13 mouse cellular contexts compared by ENCODE assay signal in the genomic region with DNA sequence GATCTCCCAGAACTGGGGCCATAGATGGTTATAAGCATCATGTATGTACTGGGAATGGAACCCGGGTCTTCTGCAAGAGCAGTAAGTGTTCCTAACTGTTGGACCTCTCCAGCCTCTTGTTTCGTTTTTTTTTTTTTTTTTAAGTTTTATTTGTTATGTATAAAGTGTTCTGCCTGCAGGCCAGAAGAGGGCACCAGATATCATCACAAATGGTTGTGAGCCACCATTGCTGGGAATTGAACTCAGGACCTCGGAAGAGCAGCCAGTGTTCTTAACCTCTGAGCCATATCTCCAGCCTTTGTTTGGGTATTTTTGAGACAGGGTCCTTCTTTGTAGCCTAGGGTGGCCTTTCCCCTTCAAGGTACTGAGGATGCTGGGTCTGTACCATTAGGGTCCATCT. TPM values are rescaled to one million over a fixed set of nuclear protein-coding genes. Genes with fewer than 3 reads are reported as not detected.
DNase-seq lines count a peak whose midpoint lies in the region; ATAC-seq and TF ChIP-seq lines count a peak whose summit lies in the region.
"Had no signal": no experiment of that assay in that cellular context is flagged by ENCODE, and none has a peak within 500 bp of the region (broad histone marks: within the 10 kb centered on the region; RNA-seq: fewer than 3 reads in every experiment).

No protein-coding gene starts in this region.

- H3K36me3 ChIP-seq in kidney, postnatal 0 days (ENCODE audit: insufficient read depth, low read length) = no peaks in the 10 kb centered on the region
- H3K36me3 ChIP-seq: midbrain, embryonic 13.5 days had no signal

- ATAC-seq in kidney, postnatal 0 days (replicated peaks; ENCODE audit: low FRiP score, low read depth) = no peak
- ATAC-seq: midbrain, embryonic 13.5 days had no signal

- no peaks in the 10 kb centered on the region for H3K9me3 ChIP-seq in kidney, postnatal 0 days (replicated peaks; ENCODE audit: low read length)
- H3K9me3 ChIP-seq: midbrain, embryonic 13.5 days had no signal

- no peak for DNase-seq in kidney, postnatal 0 days (ENCODE audit: low spot score)
- DNase-seq in kidney, adult 18-20 months = no peak
- DNase-seq in 3T3-L1 (ENCODE audit: low read depth, low spot score) = peak; percentile 57
- DNase-seq in 416B (ENCODE audit: low read depth) = peak; percentile 72
- no peak for DNase-seq in neural tube, embryonic 10.5 days (ENCODE audit: extremely low spot score, low spot score)
- no peak for DNase-seq in gastrocnemius, postnatal 4 days (ENCODE audit: low spot score in 2 of 2)
- DNase-seq: adrenal gland, postnatal 25 days; embryo, embryonic 11 days; lung, postnatal 14 days; right cerebral cortex, adult 18-20 months had no signal

- no peak overlapping the region for H3K27ac ChIP-seq in kidney, postnatal 0 days
- H3K27ac ChIP-seq in cortical plate, adult 2 months (ENCODE audit: insufficient read depth, low read length) = no peak overlapping the region
- H3K27ac ChIP-seq: midbrain, embryonic 13.5 days had no signal

- H3K9ac ChIP-seq in kidney, postnatal 0 days (ENCODE audit: low read depth, low read length) = no peak overlapping the region
- H3K9ac ChIP-seq: midbrain, embryonic 13.5 days had no signal

- H3K4me3 ChIP-seq in kidney, postnatal 0 days (replicated peaks; ENCODE audit: low read depth, low read length) = no peak overlapping the region
- no peak overlapping the region for H3K4me3 ChIP-seq in cortical plate, adult 2 months (ENCODE audit: insufficient read depth, low read length)
- H3K4me3 ChIP-seq: erythroblast, embryonic 14.5 days; midbrain, embryonic 13.5 days had no signal

- no peak overlapping the region for H3K4me2 ChIP-seq in kidney, postnatal 0 days (ENCODE audit: low read length)
- H3K4me2 ChIP-seq: midbrain, embryonic 13.5 days had no signal

- no peak for TF ChIP-seq POLR2A in cortical plate, adult 2 months (IDR thresholded peaks at IDR 0.05; ENCODE audit: extremely low read depth, insufficient read depth, low read length)

- WGBS in kidney, postnatal 0 days = 78% methylated on average over 3 of the region's 3 CpGs

- H3K4me1 ChIP-seq in kidney, postnatal 0 days (replicated peaks; ENCODE audit: insufficient read depth, low read length) = peaks cover 20% of the 10 kb centered on the region
- H3K4me1 ChIP-seq in cortical plate, adult 2 months (ENCODE audit: control insufficient read depth, insufficient read depth, low read length) = peaks cover 16% of the 10 kb centered on the region

- no peaks in the 10 kb centered on the region for H3K27me3 ChIP-seq in kidney, postnatal 0 days (ENCODE audit: insufficient read depth, low read length)
- H3K27me3 ChIP-seq: midbrain, embryonic 13.5 days had no signal

- peak; percentile 54 for TF ChIP-seq CTCF in kidney, postnatal 0 days (IDR thresholded peaks at IDR 0.05; ENCODE audit: low read depth)
- 0 out of 2 replicates have a peak, but pooled peaks have one; percentile 3 for TF ChIP-seq CTCF in cortical plate, adult 2 months (IDR thresholded peaks at IDR 0.05; ENCODE audit: extremely low read depth, insufficient read depth, low read length)

RNA-seq across cellular contexts. Expression of gene Ell, which starts 19.7 kb away (rescaled TPM):
- polyA plus RNA-seq in kidney, postnatal 0 days (2015; fragmentation: Nextera tagmentation; extraction: Ambion mirVana) = 14.9 and 17.1 TPM in 2 replicates
- 23.8 and 23.9 TPM in 2 replicates for polyA plus RNA-seq in cortical plate, adult 2 months (2012; rRNA removed)
- total RNA-seq in gastrocnemius, postnatal 4 days (2021) = 10 to 100 TPM; 16.1 to 18.2 TPM

RNA-seq across cellular contexts. Expression of gene Kxd1, which starts 31.2 kb away (rescaled TPM):
- 81.3 and 81.8 TPM in 2 replicates for polyA plus RNA-seq in kidney, postnatal 0 days (2015; fragmentation: Nextera tagmentation; extraction: Ambion mirVana)
- polyA plus RNA-seq in cortical plate, adult 2 months (2012; rRNA removed) = 61.0 and 64.4 TPM in 2 replicates
- 10 to 100 TPM; 57.6 to 60.7 TPM for total RNA-seq in gastrocnemius, postnatal 4 days (2021)

RNA-seq across cellular contexts. Expression of gene Fkbp8, which starts 31.5 kb away (rescaled TPM):
- polyA plus RNA-seq in kidney, postnatal 0 days (2015; fragmentation: Nextera tagmentation; extraction: Ambion mirVana) = 249 and 255 TPM in 2 replicates
- 592 and 612 TPM in 2 replicates for polyA plus RNA-seq in cortical plate, adult 2 months (2012; rRNA removed)
- total RNA-seq in gastrocnemius, postnatal 4 days (2021) = 100 to 1,000 TPM; 162 to 184 TPM

RNA-seq across cellular contexts. Expression of gene Isyna1, which starts 35.2 kb away (rescaled TPM):
- polyA plus RNA-seq in kidney, postnatal 0 days (2015; fragmentation: Nextera tagmentation; extraction: Ambion mirVana) = 166 and 169 TPM in 2 replicates
- polyA plus RNA-seq in cortical plate, adult 2 months (2012; rRNA removed) = 71.1 and 77.2 TPM in 2 replicates
- 10 to 100 TPM; 22.8 to 31.3 TPM for total RNA-seq in gastrocnemius, postnatal 4 days (2021)

RNA-seq across cellular contexts. Expression of gene Uba52, which starts 48.4 kb away (rescaled TPM):
- polyA plus RNA-seq in kidney, postnatal 0 days (2015; fragmentation: Nextera tagmentation; extraction: Ambion mirVana) = 1,111 and 1,265 TPM in 2 replicates
- polyA plus RNA-seq in cortical plate, adult 2 months (2012; rRNA removed) = 851 and 918 TPM in 2 replicates
- total RNA-seq in gastrocnemius, postnatal 4 days (2021) = 1,000 to 10,000 TPM; 1,604 to 1,674 TPM

Comparison
In these comparisons a context has a peak if more than half of its experiments do, and no peak if none do; other contexts are left out.
1. DNase-seq: peak in 3T3-L1 (single experiment) and 416B (single experiment); none in kidney, postnatal 0 days (single experiment), kidney, adult 18-20 months (single experiment), neural tube, embryonic 10.5 days (single experiment) and gastrocnemius, postnatal 4 days (0 of 2).